Mouse (Mus musculus): ENCODE data around the gene Purb. TPM values are rescaled to one million over a fixed set of nuclear protein-coding genes. Genes with fewer than 3 reads are reported as not detected.

Purb gene
- polyA plus RNA-seq, 1 experiment from 2014 or later = 12.5 TPM

DNA sequence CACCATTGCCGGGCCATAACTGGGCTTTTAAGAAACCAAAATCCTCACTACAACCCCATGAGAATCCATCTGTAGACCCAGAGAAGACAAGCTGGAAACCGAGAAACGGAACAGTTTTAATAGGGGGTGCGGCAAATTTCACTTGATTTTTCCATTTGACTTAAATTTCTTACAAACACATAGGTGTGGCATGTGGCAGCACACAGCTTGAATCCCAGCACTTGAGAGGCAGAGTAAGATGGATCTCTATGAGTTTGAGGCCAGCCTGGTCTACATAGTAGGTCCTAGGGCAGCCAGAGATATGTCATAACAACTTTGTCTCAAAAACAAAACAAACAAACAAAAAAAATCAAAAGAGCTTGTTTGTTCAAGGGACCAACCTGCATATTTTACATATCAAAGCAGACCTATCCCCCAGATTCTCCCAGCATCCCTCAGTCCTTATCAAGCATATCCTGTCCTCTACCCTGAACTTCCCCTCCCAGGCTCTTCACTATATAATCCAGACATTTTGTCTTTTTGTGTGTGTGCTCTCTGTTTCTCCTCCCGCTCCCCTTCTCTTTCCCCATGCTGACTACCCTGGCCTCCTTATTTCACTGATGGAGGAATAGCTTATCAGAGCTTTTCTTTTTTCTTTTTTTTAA lies 12.4 kb upstream of the Purb start:
- no peak overlapping the region for H3K27ac ChIP-seq (replicated peaks; ENCODE audit: low read depth, low read length)
- 98% methylated on average over 5 of the region's 5 CpGs for WGBS
- no peak overlapping the region for H3K4me2 ChIP-seq (ENCODE audit: low read length)
- no peaks in the 10 kb centered on the region for H3K9me3 ChIP-seq (ENCODE audit: control insufficient read depth, low read length)
- H3K4me1 ChIP-seq (ENCODE audit: control insufficient read depth, insufficient read depth, low read length) = no peaks in the 10 kb centered on the region
- H3K4me3 ChIP-seq (replicated peaks; ENCODE audit: low read depth, low read length) = no peak overlapping the region
- H3K9ac ChIP-seq (replicated peaks; ENCODE audit: low read length) = no peak overlapping the region
- ATAC-seq (ENCODE audit: low FRiP score, low TSS enrichment) = no peak
- no peaks in the 10 kb centered on the region for H3K36me3 ChIP-seq (ENCODE audit: control insufficient read depth, insufficient read depth, low read length)
- no peaks in the 10 kb centered on the region for H3K27me3 ChIP-seq (ENCODE audit: control insufficient read depth, insufficient read depth, low read length)
- no peak for DNase-seq

DNA sequence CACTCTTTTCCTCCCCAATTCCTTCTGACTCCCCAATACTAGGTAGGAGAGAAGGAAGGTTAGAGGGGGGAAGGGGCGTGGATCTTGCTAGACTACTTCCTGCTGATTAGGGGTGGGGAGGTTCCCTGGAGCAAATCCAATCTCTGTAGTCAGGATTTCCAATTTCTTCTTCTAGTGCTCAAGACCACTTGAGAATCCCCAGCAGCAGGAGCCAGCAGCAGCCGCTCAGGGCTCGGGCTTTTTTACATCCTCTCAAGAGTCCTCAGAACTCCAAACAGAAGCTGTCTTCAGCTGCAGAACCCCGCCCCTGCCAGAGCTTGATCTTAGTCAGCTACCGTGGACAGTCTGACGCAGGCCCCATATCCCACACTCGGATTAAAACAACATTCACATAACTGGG lies 11.8 kb upstream of the Purb start:
- H3K27me3 ChIP-seq (ENCODE audit: control insufficient read depth, insufficient read depth, low read length) = no peaks in the 10 kb centered on the region

DNA sequence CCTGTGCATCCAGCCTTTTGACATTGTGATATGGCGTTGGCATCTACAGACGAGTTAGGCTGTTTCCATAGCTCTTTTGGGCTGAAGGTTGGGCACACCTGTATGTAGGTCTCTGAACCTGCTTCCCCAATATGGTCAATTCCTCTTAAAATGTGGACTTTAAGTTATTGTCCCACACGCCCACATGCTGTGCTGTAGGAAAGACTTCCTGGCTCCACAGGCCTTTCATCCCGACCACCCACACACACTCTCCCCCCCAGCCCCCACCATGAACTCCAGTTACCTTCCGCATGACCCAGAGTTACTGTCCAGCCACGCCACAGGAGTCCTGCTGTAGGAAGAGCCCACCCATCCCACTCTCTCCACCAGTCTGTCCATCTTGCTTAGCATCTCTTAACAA lies 11.2 kb upstream of the Purb start:
- Histone ChIP-seq H3K36me3 (ENCODE audit: control insufficient read depth, insufficient read depth, low read length) (no peaks in the 10 kb centered on the region), H3K4me2 (ENCODE audit: low read length) (no peak overlapping the region), H3K4me3 (replicated peaks; ENCODE audit: low read depth, low read length) (no peak overlapping the region), H3K9me3 (ENCODE audit: control insufficient read depth, low read length) (no peaks in the 10 kb centered on the region), H3K9ac (replicated peaks; ENCODE audit: low read length) (no peak overlapping the region), H3K4me1 (ENCODE audit: control insufficient read depth, insufficient read depth, low read length) (no peaks in the 10 kb centered on the region), H3K27ac (replicated peaks; ENCODE audit: low read depth, low read length) (no peak overlapping the region), H3K27me3 (ENCODE audit: control insufficient read depth, insufficient read depth, low read length) (no peaks in the 10 kb centered on the region)
- WGBS = 71% methylated on average over 6 of the region's 6 CpGs
- DNase-seq = no peak
- ATAC-seq (ENCODE audit: low FRiP score, low TSS enrichment) = no peak

More for the DNA sequence above, 11.8 kb upstream of the Purb start:
- H3K4me3 ChIP-seq (replicated peaks; ENCODE audit: low read depth, low read length) = no peak overlapping the region
- H3K9ac ChIP-seq (replicated peaks; ENCODE audit: low read length) = no peak overlapping the region
- 51% methylated on average over 7 of the region's 7 CpGs for WGBS
- ATAC-seq (ENCODE audit: low FRiP score, low TSS enrichment) (no peak), DNase-seq (no peak)
- H3K27ac ChIP-seq (replicated peaks; ENCODE audit: low read depth, low read length) = no peak overlapping the region
- no peaks in the 10 kb centered on the region for H3K9me3 ChIP-seq (ENCODE audit: control insufficient read depth, low read length)
- no peaks in the 10 kb centered on the region for H3K4me1 ChIP-seq (ENCODE audit: control insufficient read depth, insufficient read depth, low read length)
- no peak overlapping the region for H3K4me2 ChIP-seq (ENCODE audit: low read length)
- no peaks in the 10 kb centered on the region for H3K36me3 ChIP-seq (ENCODE audit: control insufficient read depth, insufficient read depth, low read length)

DNA sequence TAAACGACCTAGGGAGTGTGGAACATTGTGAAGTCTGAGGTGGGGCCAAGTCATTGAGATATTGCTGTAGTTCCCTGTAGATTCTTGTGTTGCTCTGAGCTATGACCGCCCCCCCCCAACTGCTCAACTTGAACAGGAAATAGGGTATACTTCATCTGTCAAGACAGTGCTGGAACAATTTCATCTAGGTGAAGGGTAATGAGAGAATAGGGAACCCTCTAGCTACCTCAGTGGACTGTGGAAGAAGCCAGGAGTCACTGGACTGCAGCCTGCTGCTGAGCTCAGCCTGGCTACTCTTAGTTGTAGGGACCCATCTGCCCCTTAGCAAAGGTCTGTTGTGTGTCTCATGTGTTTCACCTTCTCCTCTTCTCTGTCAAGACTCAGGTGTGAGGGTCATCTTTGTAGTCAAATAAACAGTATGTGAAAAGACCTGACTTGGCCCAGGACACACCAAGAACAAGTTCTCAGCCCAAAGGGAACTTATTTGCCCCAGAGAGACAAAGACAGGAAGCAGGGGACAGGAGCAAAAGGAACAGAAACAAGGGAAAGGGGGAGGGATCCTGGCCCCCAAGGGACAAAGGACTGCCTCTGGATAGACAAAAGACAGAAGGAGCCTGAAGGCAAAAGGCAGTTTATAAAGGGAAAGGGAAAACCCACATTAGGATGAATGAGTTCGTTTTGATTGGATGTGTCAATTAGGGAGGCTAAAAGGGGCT lies 8.7 kb upstream of the Purb start:
- no peaks in the 10 kb centered on the region for H3K4me1 ChIP-seq (ENCODE audit: control insufficient read depth, insufficient read depth, low read length)
- no peak overlapping the region for H3K4me2 ChIP-seq (ENCODE audit: low read length)
- H3K27me3 ChIP-seq (ENCODE audit: control insufficient read depth, insufficient read depth, low read length) = no peaks in the 10 kb centered on the region
- no peak overlapping the region for H3K9ac ChIP-seq (replicated peaks; ENCODE audit: low read length)
- no peak for ATAC-seq (ENCODE audit: low FRiP score, low TSS enrichment)
- H3K9me3 ChIP-seq (ENCODE audit: control insufficient read depth, low read length) = no peaks in the 10 kb centered on the region
- DNase-seq = no peak
- no peak overlapping the region for H3K4me3 ChIP-seq (replicated peaks; ENCODE audit: low read depth, low read length)
- 54% methylated on average over 3 of the region's 3 CpGs for WGBS
- no peak overlapping the region for H3K27ac ChIP-seq (replicated peaks; ENCODE audit: low read depth, low read length)
- H3K36me3 ChIP-seq (ENCODE audit: control insufficient read depth, insufficient read depth, low read length) = no peaks in the 10 kb centered on the region

DNA sequence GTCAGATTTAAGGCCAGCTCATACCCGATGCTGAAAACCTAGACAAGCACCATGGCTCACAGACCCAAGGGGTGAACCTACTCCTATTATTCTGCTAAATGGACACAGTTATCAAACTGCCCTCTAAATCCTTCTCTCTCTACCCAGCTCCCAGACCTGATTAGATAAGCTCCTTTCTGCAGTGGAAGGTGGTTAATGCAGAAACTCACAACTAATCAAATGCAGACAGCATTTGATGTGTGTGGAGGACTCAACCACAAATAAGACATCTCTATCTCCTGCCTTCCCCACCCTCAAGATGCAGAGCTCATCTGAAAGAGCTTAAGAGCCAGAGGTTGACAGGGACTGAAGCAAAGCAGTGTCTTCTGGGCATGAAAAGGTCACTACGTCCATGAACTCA lies 7.4 kb upstream of the Purb start:
- no peak overlapping the region for H3K4me3 ChIP-seq (replicated peaks; ENCODE audit: low read depth, low read length)
- no peaks in the 10 kb centered on the region for H3K9me3 ChIP-seq (ENCODE audit: control insufficient read depth, low read length)
- H3K4me1 ChIP-seq (ENCODE audit: control insufficient read depth, insufficient read depth, low read length) = no peaks in the 10 kb centered on the region
- H3K27ac ChIP-seq (replicated peaks; ENCODE audit: low read depth, low read length) = no peak overlapping the region
- WGBS = 78% methylated on average over 2 of the region's 2 CpGs
- ATAC-seq (ENCODE audit: low FRiP score, low TSS enrichment) (no peak), DNase-seq (no peak)
- H3K27me3 ChIP-seq (ENCODE audit: control insufficient read depth, insufficient read depth, low read length) = no peaks in the 10 kb centered on the region
- no peak overlapping the region for H3K9ac ChIP-seq (replicated peaks; ENCODE audit: low read length)
- H3K36me3 ChIP-seq (ENCODE audit: control insufficient read depth, insufficient read depth, low read length) = no peaks in the 10 kb centered on the region
- no peak overlapping the region for H3K4me2 ChIP-seq (ENCODE audit: low read length)

DNA sequence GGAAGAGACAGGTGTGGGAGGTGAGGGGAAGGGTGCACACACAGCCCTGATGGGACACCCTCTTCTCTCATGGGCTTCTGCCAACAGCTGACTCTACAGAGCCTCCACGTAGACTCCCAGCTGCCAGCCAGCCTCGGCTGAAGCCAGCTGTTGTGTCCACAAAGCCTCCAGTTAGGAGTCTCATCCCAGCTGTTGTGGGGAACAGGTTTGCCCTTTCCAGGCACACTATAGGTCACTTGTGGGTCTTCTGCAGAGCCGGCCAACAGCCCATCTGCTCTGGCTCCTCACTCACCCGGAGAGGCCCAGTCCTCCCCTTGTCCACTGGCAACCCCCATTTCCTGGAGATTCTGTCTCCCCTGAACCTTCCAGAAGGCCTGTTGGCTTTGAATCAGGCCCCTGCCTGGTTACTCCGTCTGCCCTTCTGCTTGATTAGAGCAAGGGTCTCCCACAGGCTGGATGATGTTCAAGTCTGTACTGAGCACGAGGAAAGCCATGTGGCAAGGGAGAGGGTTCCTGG lies 6.0 kb upstream of the Purb start:
- no peak overlapping the region for H3K4me3 ChIP-seq (replicated peaks; ENCODE audit: low read depth, low read length)
- H3K27me3 ChIP-seq (ENCODE audit: control insufficient read depth, insufficient read depth, low read length) = no peaks in the 10 kb centered on the region
- ATAC-seq (ENCODE audit: low FRiP score, low TSS enrichment) (no peak), DNase-seq (no peak)
- H3K4me1 ChIP-seq (ENCODE audit: control insufficient read depth, insufficient read depth, low read length) = no peaks in the 10 kb centered on the region
- no peak overlapping the region for H3K27ac ChIP-seq (replicated peaks; ENCODE audit: low read depth, low read length)
- H3K9ac ChIP-seq (replicated peaks; ENCODE audit: low read length) = no peak overlapping the region
- WGBS = 84% methylated on average over 6 of the region's 6 CpGs
- H3K9me3 ChIP-seq (ENCODE audit: control insufficient read depth, low read length) = no peaks in the 10 kb centered on the region
- no peaks in the 10 kb centered on the region for H3K36me3 ChIP-seq (ENCODE audit: control insufficient read depth, insufficient read depth, low read length)
- H3K4me2 ChIP-seq (ENCODE audit: low read length) = no peak overlapping the region

- no peak for ATAC-seq (ENCODE audit: low FRiP score, low TSS enrichment)
- WGBS = 79% methylated on average over 13 of the region's 13 CpGs
Observed at GRCm38 (mm10) chr11:6480681-6481405, 5.1 kb upstream of the Purb start.

GRCm38 (mm10) chr11:6480191-6480590 lies 4.5 kb upstream of the Purb start:
- WGBS = 72% methylated on average over 7 of the region's 7 CpGs
- Histone ChIP-seq H3K4me2 (ENCODE audit: low read length) (no peak overlapping the region), H3K9ac (replicated peaks; ENCODE audit: low read length) (no peak overlapping the region), H3K9me3 (ENCODE audit: control insufficient read depth, low read length) (no peaks in the 10 kb centered on the region), H3K4me1 (ENCODE audit: control insufficient read depth, insufficient read depth, low read length) (no peaks in the 10 kb centered on the region), H3K4me3 (replicated peaks; ENCODE audit: low read depth, low read length) (no peak overlapping the region), H3K27me3 (ENCODE audit: control insufficient read depth, insufficient read depth, low read length) (no peaks in the 10 kb centered on the region), H3K36me3 (ENCODE audit: control insufficient read depth, insufficient read depth, low read length) (no peaks in the 10 kb centered on the region), H3K27ac (replicated peaks; ENCODE audit: low read depth, low read length) (no peak overlapping the region)
- no peak for DNase-seq
- no peak for ATAC-seq (ENCODE audit: low FRiP score, low TSS enrichment)

More at GRCm38 (mm10) chr11:6480681-6481405, 5.1 kb upstream of the Purb start:
- no peaks in the 10 kb centered on the region for H3K36me3 ChIP-seq (ENCODE audit: control insufficient read depth, insufficient read depth, low read length)
- no peak overlapping the region for H3K27ac ChIP-seq (replicated peaks; ENCODE audit: low read depth, low read length)
- no peaks in the 10 kb centered on the region for H3K27me3 ChIP-seq (ENCODE audit: control insufficient read depth, insufficient read depth, low read length)
- no peak overlapping the region for H3K4me3 ChIP-seq (replicated peaks; ENCODE audit: low read depth, low read length)
- H3K4me1 ChIP-seq (ENCODE audit: control insufficient read depth, insufficient read depth, low read length) = no peaks in the 10 kb centered on the region
- no peaks in the 10 kb centered on the region for H3K9me3 ChIP-seq (ENCODE audit: control insufficient read depth, low read length)
- no peak for DNase-seq
- H3K9ac ChIP-seq (replicated peaks; ENCODE audit: low read length) = no peak overlapping the region
- no peak overlapping the region for H3K4me2 ChIP-seq (ENCODE audit: low read length)
